Mouse (Mus musculus) brain, embryonic 14.5 days (tissue): ENCODE data around the gene Scn5a. TPM values are rescaled to one million over a fixed set of nuclear protein-coding genes. Genes with fewer than 3 reads are reported as not detected.

Source experiments
- DNase-seq: peaks from one replicate; pipeline ENCODE4 v3.0.0-alpha.2; 2011; ENCODE audit warnings: low read depth
- CTCF ChIP-seq: fragments of 200-500 bp; IDR thresholded peaks from 2 replicates; pipeline ENCODE4 v1.5.1; 2012; ENCODE audit warnings: inconsistent platforms, mild to moderate bottlenecking, moderate library complexity, borderline replicate concordance; ENCODE audit not compliant: insufficient read depth, insufficient read length; ENCODE audit errors: extremely low read depth
- POLR2A ChIP-seq: fragments of 200-500 bp; IDR thresholded peaks from 2 replicates; pipeline ENCODE4 v1.6.1; 2012; ENCODE audit warnings: mild to moderate bottlenecking, inconsistent platforms, borderline replicate concordance; ENCODE audit not compliant: poor library complexity, insufficient read depth, insufficient read length, severe bottlenecking; ENCODE audit errors: extremely low read depth
- polyA plus RNA-seq: library from polyadenylated mRNA; depleted of rRNA; stranded (reverse); fragments of >200 nt; gene quantifications from 2 replicates; pipeline ENCODE4 v1.2.3, GENCODE M21; 2012; rRNA removed

Gene Scn5a
- polyA plus RNA-seq, 1 experiment = 0.97 TPM

- no peak for TF ChIP-seq POLR2A
- TF ChIP-seq CTCF = no peak
- DNase-seq = no peak
These were observed 140.3 kb downstream of the Scn5a start for GRCm38 (mm10) chr9:119438498-119439000.

GRCm38 (mm10) chr9:119438065-119438464 is 140.8 kb downstream of the Scn5a start:
- no peak for TF ChIP-seq POLR2A
- no peak for TF ChIP-seq CTCF
- no peak for DNase-seq

- DNase-seq = no peak
- TF ChIP-seq POLR2A = no peak
- no peak for TF ChIP-seq CTCF
These were observed 143.0 kb downstream of the Scn5a start for GRCm38 (mm10) chr9:119435855-119436254.

Other genes starting within 250 kb of the Scn5a start
- gene Acaa1a, start 239.3 kb downstream of the Scn5a start, polyA plus RNA-seq = 132 and 164 TPM in 2 replicates
- gene Myd88, start 237.6 kb downstream of the Scn5a start, polyA plus RNA-seq = 3.1 and 4.4 TPM in 2 replicates
- gene Xylb, start 221.6 kb downstream of the Scn5a start, polyA plus RNA-seq = 5.2 and 6.3 TPM in 2 replicates
- gene Slc22a14, start 213.5 kb downstream of the Scn5a start, polyA plus RNA-seq = 0.04 and 0.05 TPM in 2 replicates
- 22.1 and 32.1 TPM in 2 replicates for gene Acvr2b, start 176.9 kb downstream of the Scn5a start, polyA plus RNA-seq
- 21.4 and 25.7 TPM in 2 replicates for gene Exog, start 134.1 kb downstream of the Scn5a start, polyA plus RNA-seq
- 0.44 and 0.90 TPM in 2 replicates for gene Scn10a, start 140.3 kb upstream of the Scn5a start, polyA plus RNA-seq
- gene Scn11a, start 246.4 kb upstream of the Scn5a start, polyA plus RNA-seq = 0.18 and 0.21 TPM in 2 replicates